In genomic region chr6:47835482-47835983, GRCm38 (mm10) we compare ENCODE assay signal across 8 mouse cellular contexts. TPM values are rescaled to one million over a fixed set of nuclear protein-coding genes. Genes with fewer than 3 reads are reported as not detected.
DNase-seq lines count a peak whose midpoint lies in the region; ATAC-seq and TF ChIP-seq lines count a peak whose summit lies in the region.

Gene Zfp398, plus strand, starts transcription at chr6:47835661.

- no peaks in the 10 kb centered on the region for H3K4me1 ChIP-seq in ES-Bruce4 (ENCODE audit: control insufficient read depth, insufficient read depth, low read length)
- peaks cover 14% of the 10 kb centered on the region for H3K4me1 ChIP-seq in forebrain, embryonic 12.5 days
- H3K4me1 ChIP-seq in heart, postnatal 0 days (ENCODE audit: control insufficient read depth, insufficient read depth) = peaks cover 14% of the 10 kb centered on the region
- H3K4me1 ChIP-seq in liver, embryonic 15.5 days (replicated peaks) = peaks cover 38% of the 10 kb centered on the region
- no peaks in the 10 kb centered on the region for H3K4me1 ChIP-seq in neural tube, embryonic 11.5 days (ENCODE audit: control insufficient read depth, insufficient read depth, low read length)
- H3K4me1 ChIP-seq in stomach, embryonic 16.5 days (ENCODE audit: control insufficient read depth, insufficient read depth, low read length) = peaks cover 10% of the 10 kb centered on the region

- peak; percentile 83 for TF ChIP-seq CTCF in ES-Bruce4 (IDR thresholded peaks at IDR 0.05; ENCODE audit: low read depth, low read length)
- TF ChIP-seq CTCF in heart, postnatal 0 days (IDR thresholded peaks at IDR 0.05; ENCODE audit: low read depth) = peak; percentile 97

- no peaks in the 10 kb centered on the region for H3K36me3 ChIP-seq in ES-Bruce4 (ENCODE audit: control insufficient read depth, insufficient read depth, low read length, poor library complexity, severe bottlenecking)
- 0 out of 2 replicates have a peak, but pooled peaks cover 6% of the 10 kb centered on the region for H3K36me3 ChIP-seq in forebrain, embryonic 12.5 days (replicated peaks)
- H3K36me3 ChIP-seq in heart, postnatal 0 days (replicated peaks; ENCODE audit: control insufficient read depth, insufficient read depth, low read length) = 0 out of 2 replicates have a peak, but pooled peaks cover 5% of the 10 kb centered on the region
- no peaks in the 10 kb centered on the region for H3K36me3 ChIP-seq in liver, embryonic 15.5 days (replicated peaks)
- H3K36me3 ChIP-seq in neural tube, embryonic 11.5 days (ENCODE audit: control insufficient read depth, insufficient read depth, low read length) = no peaks in the 10 kb centered on the region
- H3K36me3 ChIP-seq in stomach, embryonic 16.5 days (ENCODE audit: control insufficient read depth, insufficient read depth, low read length) = no peaks in the 10 kb centered on the region

- 0 out of 2 replicates have a peak, but pooled peaks cover 1% of the 10 kb centered on the region for H3K27me3 ChIP-seq in ES-Bruce4 (ENCODE audit: control insufficient read depth, insufficient read depth, low read length, poor library complexity, severe bottlenecking)
- H3K27me3 ChIP-seq in forebrain, embryonic 12.5 days = no peaks in the 10 kb centered on the region
- no peaks in the 10 kb centered on the region for H3K27me3 ChIP-seq in heart, postnatal 0 days (ENCODE audit: control insufficient read depth, insufficient read depth, low read length)
- no peaks in the 10 kb centered on the region for H3K27me3 ChIP-seq in liver, embryonic 15.5 days
- no peaks in the 10 kb centered on the region for H3K27me3 ChIP-seq in neural tube, embryonic 11.5 days (ENCODE audit: control insufficient read depth, insufficient read depth, low read length)
- H3K27me3 ChIP-seq in stomach, embryonic 16.5 days (ENCODE audit: control insufficient read depth, insufficient read depth, low read length) = no peaks in the 10 kb centered on the region

- no peak for TF ChIP-seq POLR2A in ES-Bruce4 (IDR thresholded peaks at IDR 0.05; ENCODE audit: insufficient read depth, low read length)

- no peak for TF ChIP-seq EP300 in ES-Bruce4 (IDR thresholded peaks at IDR 0.05; ENCODE audit: insufficient read depth, low read depth, low read length)
- peak; percentile 44; the same call in 1 of the 2 replicates for TF ChIP-seq EP300 in heart, postnatal 0 days (IDR thresholded peaks at IDR 0.05; ENCODE audit: low read depth)

- no peak within 1 kb of the TSS for H3K27ac ChIP-seq in ES-Bruce4 (ENCODE audit: insufficient read depth, low read length)
- H3K27ac ChIP-seq in forebrain, embryonic 12.5 days = peak within 1 kb of the TSS; percentile 98
- peak within 1 kb of the TSS; percentile 97 for H3K27ac ChIP-seq in heart, postnatal 0 days (ENCODE audit: low read depth)
- H3K27ac ChIP-seq in liver, embryonic 15.5 days (replicated peaks) = peak within 1 kb of the TSS; percentile 86
- H3K27ac ChIP-seq in neural tube, embryonic 11.5 days (ENCODE audit: low read depth, low read length) = peak within 1 kb of the TSS; percentile 94
- H3K27ac ChIP-seq in stomach, embryonic 16.5 days (ENCODE audit: low read length) = peak within 1 kb of the TSS; percentile 86

- no peaks in the 10 kb centered on the region for H3K9me3 ChIP-seq in ES-Bruce4 (replicated peaks; ENCODE audit: control insufficient read depth, insufficient read depth, low read length, poor library complexity, severe bottlenecking)
- H3K9me3 ChIP-seq in forebrain, embryonic 12.5 days = no peaks in the 10 kb centered on the region
- H3K9me3 ChIP-seq in heart, postnatal 0 days (replicated peaks; ENCODE audit: control insufficient read depth, low read length) = no peaks in the 10 kb centered on the region
- no peaks in the 10 kb centered on the region for H3K9me3 ChIP-seq in liver, embryonic 15.5 days (replicated peaks)
- no peaks in the 10 kb centered on the region for H3K9me3 ChIP-seq in neural tube, embryonic 11.5 days (ENCODE audit: control insufficient read depth, low read length)
- no peaks in the 10 kb centered on the region for H3K9me3 ChIP-seq in stomach, embryonic 16.5 days (replicated peaks; ENCODE audit: control insufficient read depth, low read length)

- peak within 1 kb of the TSS; percentile 85 for H3K9ac ChIP-seq in ES-Bruce4 (ENCODE audit: low read depth, poor library complexity, severe bottlenecking)
- H3K9ac ChIP-seq in forebrain, embryonic 12.5 days = peak within 1 kb of the TSS; percentile 93
- H3K9ac ChIP-seq in heart, postnatal 0 days (replicated peaks; ENCODE audit: low read depth, low read length) = peak within 1 kb of the TSS; percentile 96
- peak within 1 kb of the TSS; percentile 86 for H3K9ac ChIP-seq in liver, embryonic 15.5 days
- peak within 1 kb of the TSS; percentile 94 for H3K9ac ChIP-seq in neural tube, embryonic 11.5 days (ENCODE audit: low read length)
- peak within 1 kb of the TSS; percentile 81 for H3K9ac ChIP-seq in stomach, embryonic 16.5 days (ENCODE audit: low read length)

- ATAC-seq in forebrain, embryonic 12.5 days (ENCODE audit: low FRiP score) = peak; percentile 96
- peak; percentile 96 for ATAC-seq in heart, postnatal 0 days (ENCODE audit: insufficient read depth, low read depth)
- peak; percentile 89 for ATAC-seq in liver, embryonic 15.5 days (ENCODE audit: insufficient read depth)
- peak; percentile 95 for ATAC-seq in neural tube, embryonic 11.5 days (ENCODE audit: insufficient read depth, low FRiP score, low TSS enrichment)
- peak; percentile 96 for ATAC-seq in stomach, embryonic 16.5 days (ENCODE audit: insufficient read depth, low FRiP score)

- peak within 1 kb of the TSS; percentile 64 for H3K4me2 ChIP-seq in forebrain, embryonic 12.5 days
- H3K4me2 ChIP-seq in heart, postnatal 0 days (ENCODE audit: low read depth, low read length) = peak within 1 kb of the TSS; percentile 85
- peak within 1 kb of the TSS; percentile 94 for H3K4me2 ChIP-seq in liver, embryonic 15.5 days
- H3K4me2 ChIP-seq in neural tube, embryonic 11.5 days (ENCODE audit: low read depth) = peak within 1 kb of the TSS; percentile 70
- peak within 1 kb of the TSS; percentile 77 for H3K4me2 ChIP-seq in stomach, embryonic 16.5 days (ENCODE audit: low read depth, low read length)

- DNase-seq in c-Kit-positive CD71-positive TER-119-positive erythroid progenitor cells, embryonic 14.5 days (ENCODE audit: low spot score) = peak; percentile 91
- DNase-seq in heart, postnatal 0 days (ENCODE audit: low spot score) = peak; percentile 90
- DNase-seq in kidney, postnatal 4 days = peak; percentile 97 to 98
- peak; percentile 96 for DNase-seq in neural tube, embryonic 11.5 days (ENCODE audit: low spot score)

- H3K4me3 ChIP-seq in ES-Bruce4 (ENCODE audit: low read depth, low read length) = peak within 1 kb of the TSS; percentile 86
- H3K4me3 ChIP-seq in forebrain, embryonic 12.5 days (replicated peaks) = peak within 1 kb of the TSS; percentile 96
- peak within 1 kb of the TSS; percentile 90 for H3K4me3 ChIP-seq in heart, postnatal 0 days (ENCODE audit: low read depth, low read length)
- H3K4me3 ChIP-seq in liver, embryonic 15.5 days (replicated peaks) = peak within 1 kb of the TSS; percentile 95
- peak within 1 kb of the TSS; percentile 96 for H3K4me3 ChIP-seq in neural tube, embryonic 11.5 days (ENCODE audit: low read depth, low read length)
- peak within 1 kb of the TSS; percentile 77 for H3K4me3 ChIP-seq in stomach, embryonic 16.5 days (replicated peaks; ENCODE audit: low read length)

- WGBS in forebrain, embryonic 12.5 days = 0% methylated on average over 50 of the region's 52 CpGs
- WGBS in heart, postnatal 0 days = under 1% methylated on average over 51 of the region's 52 CpGs
- under 1% methylated on average over 52 of the region's 52 CpGs for WGBS in liver, embryonic 15.5 days (ENCODE audit: insufficient replicate concordance)
- WGBS in neural tube, embryonic 11.5 days = 0% methylated on average over 39 of the region's 52 CpGs
- under 1% methylated on average over 52 of the region's 52 CpGs for WGBS in stomach, embryonic 16.5 days

RNA-seq across cellular contexts. Expression of gene Zfp398, which starts in this region (rescaled TPM):
- polyA plus RNA-seq in ES-Bruce4 (2011; ENCODE audit: insufficient read depth, insufficient read length, low read depth, missing spikeins) = 3.0 and 3.3 TPM in 2 replicates
- 12.3 and 12.5 TPM in 2 replicates for polyA plus RNA-seq in forebrain, embryonic 12.5 days (2016; fragmentation: Nextera tagmentation; extraction: Ambion mirVana)
- 6.7 and 9.1 TPM in 2 replicates for total RNA-seq in heart, postnatal 0 days (2014; rRNA removed; ENCODE audit: low replicate concordance)
- 2.9 and 3.0 TPM in 2 replicates for polyA plus RNA-seq in heart, postnatal 0 days (2015; fragmentation: Nextera tagmentation; extraction: Ambion mirVana)
- 1.6 and 2.5 TPM in 2 replicates for polyA plus RNA-seq in liver, embryonic 15.5 days (2015; fragmentation: Nextera tagmentation; extraction: Ambion mirVana)
- polyA plus RNA-seq in neural tube, embryonic 11.5 days (2014; fragmentation: Nextera tagmentation; extraction: Ambion mirVana) = 9.9 TPM in 2 replicates
- polyA plus RNA-seq in stomach, embryonic 16.5 days (2015; fragmentation: Nextera tagmentation; extraction: Ambion mirVana) = 8.4 and 8.8 TPM in 2 replicates
